Mouse (Mus musculus) adrenal gland, postnatal 4 days (tissue): ENCODE results near the gene Ptgs1. TPM values are rescaled to one million over a fixed set of nuclear protein-coding genes. Genes with fewer than 3 reads are reported as not detected.

Experiments
- DNase-seq, 2 experiments: peaks; one replicate each; pipeline ENCODE4 v3.0.0; 2021 to 2022; ENCODE audit warnings: low spot score in 2 of 2, mixed read lengths in 2 of 2
- total RNA-seq, 2 experiments: library from RNA; stranded (reverse); gene quantifications; 2 replicates each; pipeline ENCODE4 v1.2.3; 2021

Ptgs1 gene
- total RNA-seq, 2 experiments from 2014 or later, result 20.4 to 21.4 TPM

GRCm38 (mm10) chr2:36243892-36244309 is 13.7 kb downstream of the Ptgs1 start:
- no peak for DNase-seq

GRCm38 (mm10) chr2:36244705-36245104 is 14.5 kb downstream of the Ptgs1 start:
- DNase-seq, result no peak

DNA sequence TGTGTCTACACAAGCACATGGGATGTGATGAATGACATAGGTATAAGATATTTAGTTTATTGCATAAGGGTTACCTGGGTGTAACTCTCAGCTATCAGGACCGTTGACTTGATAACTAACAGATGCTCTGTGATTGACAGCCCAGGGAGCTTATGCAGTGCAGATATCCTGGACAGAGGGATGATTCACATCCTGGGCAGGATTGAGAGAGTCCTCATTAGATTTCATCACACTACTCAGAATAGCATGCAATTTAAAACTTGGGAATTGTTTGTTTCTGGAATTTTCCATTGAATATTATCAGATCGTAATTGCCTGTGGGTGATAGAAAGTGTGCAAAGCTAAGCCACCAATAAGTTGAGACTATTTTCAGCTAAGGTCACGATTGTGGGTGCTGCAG is 17.7 kb downstream of the Ptgs1 start:
- no peak for DNase-seq

GRCm38 (mm10) chr2:36251156-36251555 is 20.9 kb downstream of the Ptgs1 start:
- DNase-seq, result no peak

DNA sequence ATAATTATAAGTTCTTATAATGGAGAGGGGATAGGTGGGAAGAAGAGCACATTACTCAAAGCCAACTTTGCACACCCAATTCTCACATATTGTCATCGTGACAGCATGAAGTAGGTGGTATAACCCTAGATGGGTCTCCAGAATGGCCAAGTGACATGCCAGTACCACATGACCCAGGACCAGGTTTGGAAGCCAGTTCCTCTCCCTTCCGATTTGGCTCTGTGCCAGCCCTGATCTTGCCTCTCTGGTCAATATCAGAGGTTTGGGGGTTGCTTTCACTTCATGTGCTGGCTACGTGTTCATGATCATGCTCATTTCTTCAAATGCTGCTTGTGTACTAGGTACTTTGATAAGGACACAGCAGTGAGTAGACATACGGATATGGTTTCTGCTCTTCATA is 22.3 kb downstream of the Ptgs1 start:
- no peak for DNase-seq

- no peak for DNase-seq
Observed at GRCm38 (mm10) chr2:36254445-36254844, 24.2 kb downstream of the Ptgs1 start.

DNA sequence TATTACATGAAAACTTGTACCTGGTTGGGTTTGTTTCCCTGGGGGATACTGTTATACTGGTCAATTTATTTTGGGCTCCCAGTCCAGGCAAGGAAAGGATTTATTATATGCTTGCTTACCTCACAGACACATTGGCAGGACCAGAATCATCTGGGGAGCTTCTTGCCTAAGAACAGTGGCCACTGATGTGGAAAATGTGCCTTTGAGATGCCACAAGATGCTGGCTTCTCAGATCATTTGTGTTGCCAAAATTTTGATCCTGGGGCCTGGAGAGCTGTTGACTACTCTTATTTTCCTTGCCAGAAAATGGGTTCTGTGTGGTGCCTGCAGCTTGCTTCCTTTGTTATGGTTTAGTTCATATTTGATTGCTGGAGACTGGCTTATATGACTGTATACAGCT is 26.7 kb downstream of the Ptgs1 start:
- no peak for DNase-seq

DNA sequence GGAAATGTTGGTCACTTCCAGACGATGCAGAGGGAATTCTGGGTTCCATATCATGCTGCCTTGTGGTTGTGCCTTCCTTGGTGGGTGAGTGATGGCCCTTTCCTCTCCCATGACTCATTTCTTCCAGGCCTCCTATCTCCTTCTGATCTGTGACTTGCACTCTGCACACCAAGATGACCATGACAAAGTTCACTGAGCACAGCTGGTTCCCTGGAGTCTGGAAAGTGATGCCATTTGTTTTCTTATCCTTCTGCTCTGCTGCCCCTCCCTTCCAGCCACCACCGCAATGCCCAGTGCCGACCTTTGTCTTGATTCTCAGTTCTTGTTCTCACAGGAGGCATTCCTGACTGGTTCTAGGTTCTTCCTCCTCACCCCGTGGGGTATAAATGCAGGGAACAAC is 29.2 kb downstream of the Ptgs1 start:
- no peak for DNase-seq

DNA sequence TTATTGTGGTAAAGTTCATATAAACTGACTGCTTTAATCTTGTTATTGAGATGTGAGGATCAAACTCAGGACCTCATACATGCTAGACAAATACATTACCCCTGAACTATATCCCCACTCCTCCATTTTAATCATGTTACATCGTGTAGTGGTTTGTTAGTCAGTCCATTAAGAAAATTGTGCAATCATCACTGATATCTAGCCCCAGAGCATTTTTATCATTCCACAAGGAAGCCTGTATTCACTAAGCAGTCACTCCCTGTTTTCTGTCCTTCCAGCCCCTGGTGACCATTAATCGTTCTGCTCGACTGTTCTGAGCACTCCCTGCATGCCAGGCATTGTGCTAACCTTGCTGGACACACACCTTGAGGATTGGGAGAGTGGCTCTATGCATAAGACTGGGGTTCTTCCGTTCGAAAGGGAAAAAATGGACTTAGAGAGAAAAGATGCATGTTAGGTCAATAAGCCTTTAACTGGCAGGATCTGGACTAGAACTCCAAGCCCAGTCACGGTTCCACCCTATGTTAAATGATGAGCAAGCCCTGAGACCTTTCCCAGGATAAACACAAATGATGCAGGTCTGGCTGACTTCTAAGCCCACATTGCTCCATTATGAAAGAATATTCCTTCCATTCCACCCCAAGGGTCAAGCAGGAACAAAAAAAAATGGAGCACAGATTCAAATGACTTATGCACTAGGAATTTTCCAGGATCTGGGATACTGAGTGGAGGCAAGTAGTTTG is 29.7 kb downstream of the Ptgs1 start:
- no peak for DNase-seq

DNA sequence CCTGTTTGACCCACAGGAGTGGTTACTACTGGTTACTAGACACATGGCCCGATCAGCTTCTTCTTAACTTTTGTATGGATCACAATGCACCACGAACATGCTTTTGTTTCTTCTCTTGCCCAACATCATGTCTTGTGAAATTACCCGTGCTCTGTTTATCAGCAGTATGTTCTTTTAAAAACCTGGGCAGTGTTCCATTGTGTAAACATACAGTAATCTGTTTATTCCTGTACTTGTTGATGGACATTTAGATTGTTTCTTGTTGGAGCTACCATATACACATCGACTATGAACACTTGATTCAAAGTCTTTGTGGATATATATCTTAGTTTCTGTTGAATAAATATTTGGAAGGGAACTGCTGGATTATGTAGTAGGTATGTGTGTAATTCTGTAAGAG is 31.8 kb downstream of the Ptgs1 start:
- DNase-seq, result no peak

DNA sequence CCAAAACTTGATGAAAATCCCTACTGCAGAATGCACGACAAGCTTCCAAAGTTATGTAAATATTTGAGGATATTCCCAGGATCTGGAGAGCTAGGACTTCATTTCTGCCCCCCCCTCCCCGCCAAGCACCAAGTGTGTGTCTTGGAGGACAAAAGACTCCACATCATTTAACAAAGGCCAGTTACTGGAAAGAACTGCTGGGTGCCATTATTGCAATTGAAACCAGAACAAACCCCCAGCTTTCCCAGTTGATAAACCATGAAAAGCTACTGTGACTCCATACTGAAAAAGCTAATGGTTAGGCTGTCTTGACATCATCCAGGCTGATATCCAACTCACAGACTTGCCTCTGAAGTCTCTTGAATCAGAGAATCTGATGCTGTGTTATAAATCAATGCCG is 39.2 kb downstream of the Ptgs1 start:
- DNase-seq, result no peak

DNA sequence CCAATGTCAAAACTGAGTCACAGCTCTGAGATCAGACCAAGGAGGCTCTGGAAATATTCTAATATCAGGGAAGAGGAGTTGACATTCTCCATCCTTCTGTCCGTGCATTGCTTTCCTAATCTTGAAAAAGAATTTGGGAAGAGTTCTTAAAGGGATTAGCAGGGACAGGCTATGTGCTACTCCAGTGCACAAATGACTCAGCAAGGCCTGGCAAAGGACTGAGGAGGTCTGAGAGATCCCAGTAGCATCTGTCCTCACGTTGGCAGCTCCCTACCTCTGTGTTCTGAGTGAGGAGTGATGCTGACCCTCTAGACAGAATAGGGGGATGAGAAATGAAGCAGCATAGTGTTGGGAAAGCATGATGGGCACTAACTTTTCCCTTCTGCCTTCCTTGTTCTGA is 40.0 kb downstream of the Ptgs1 start:
- DNase-seq, result no peak

DNA sequence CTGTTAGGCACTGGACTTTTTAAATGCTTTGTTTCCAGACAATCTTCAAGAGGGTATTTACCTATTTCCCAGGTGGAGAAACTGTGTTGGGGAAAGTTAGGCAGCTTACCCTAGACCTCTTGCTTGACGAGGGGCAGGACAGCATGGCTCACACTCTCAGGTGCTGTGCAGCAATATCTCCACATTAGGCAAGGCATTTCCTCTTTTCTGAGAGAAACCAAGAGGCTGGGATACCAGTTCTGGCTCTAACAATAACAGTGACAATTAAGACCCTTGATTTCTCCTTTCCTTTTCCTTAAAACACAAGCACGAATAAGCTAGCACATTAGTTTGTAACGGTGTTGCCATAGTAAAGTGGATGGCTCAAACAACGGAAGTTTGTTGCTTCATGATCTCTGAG is 40.9 kb downstream of the Ptgs1 start:
- DNase-seq, result no peak

DNA sequence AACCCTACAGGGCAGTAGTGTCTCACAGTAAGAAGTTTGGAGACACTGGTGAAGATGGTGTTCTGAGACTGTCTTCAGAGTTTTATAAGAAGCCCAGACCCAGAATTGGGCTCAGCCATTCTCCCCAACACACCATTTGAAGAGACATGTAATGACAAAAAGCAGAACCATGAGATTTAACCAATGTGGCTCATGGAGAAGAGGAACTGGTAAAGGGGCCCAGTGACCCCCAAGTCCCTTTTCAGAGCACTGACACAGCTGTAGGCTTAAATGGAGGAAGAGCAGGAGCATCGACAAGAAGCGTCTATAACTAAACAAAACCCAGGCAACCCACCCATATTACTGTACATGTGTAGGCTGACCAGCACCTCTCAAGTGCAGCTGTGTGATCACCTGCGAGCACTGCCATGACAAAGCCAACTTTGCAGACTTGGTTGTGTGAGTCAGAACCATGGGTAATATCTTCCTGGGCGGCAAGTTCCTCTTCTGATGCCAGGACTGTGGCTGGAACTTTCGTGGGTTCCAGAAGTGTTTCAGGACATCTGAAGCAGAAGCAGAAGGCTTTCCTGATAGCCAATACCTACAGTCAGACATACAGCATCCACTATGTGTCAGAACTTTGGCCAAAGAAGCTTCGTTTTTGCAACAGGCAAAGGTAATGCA is 42.2 kb downstream of the Ptgs1 start:
- no peak for DNase-seq

DNA sequence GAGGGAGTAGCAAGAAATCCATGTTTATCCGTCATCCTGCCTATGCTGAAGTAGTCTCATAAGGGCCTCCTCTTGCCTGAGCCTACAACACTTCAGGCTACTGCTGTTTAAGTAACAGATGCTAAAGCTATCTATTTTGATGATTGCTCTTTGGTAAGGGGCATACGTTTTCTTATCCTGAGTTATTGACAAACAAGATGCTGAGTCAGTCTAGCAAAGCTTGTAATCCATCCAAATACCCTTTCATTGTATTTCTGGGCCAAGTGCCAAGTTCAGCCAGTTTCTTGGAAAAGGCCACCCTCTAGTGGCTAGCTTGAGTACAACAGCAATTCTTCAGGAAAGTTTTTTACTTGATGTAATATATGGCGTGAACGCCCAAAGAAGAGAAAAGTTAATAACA is 46.2 kb downstream of the Ptgs1 start:
- DNase-seq, result peak in 1 of 2 experiments; percentile 41

DNA sequence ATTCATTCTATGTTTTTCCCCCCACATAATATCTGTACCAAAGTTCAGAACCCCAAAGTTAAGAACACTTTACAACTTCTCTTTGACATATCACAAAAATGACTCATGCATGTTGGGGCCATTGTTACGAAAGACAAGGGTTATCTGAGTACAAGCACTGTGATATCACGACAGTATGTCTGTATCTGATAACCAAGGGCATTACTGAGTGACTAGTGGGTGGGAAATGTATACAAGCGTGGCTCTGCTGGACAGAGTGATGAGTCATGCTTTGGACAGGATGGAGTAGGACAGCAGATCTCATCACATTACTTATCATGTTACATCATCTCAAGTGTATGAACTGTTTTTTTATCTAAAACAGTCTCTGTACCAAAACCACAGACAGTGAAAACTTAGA is 48.5 kb downstream of the Ptgs1 start:
- no peak for DNase-seq

- no peak for DNase-seq
Observed at GRCm38 (mm10) chr2:36281138-36281537, 50.9 kb downstream of the Ptgs1 start.

GRCm38 (mm10) chr2:36282301-36282700 is 52.1 kb downstream of the Ptgs1 start:
- DNase-seq, result no peak

Other genes with a start within 250 kb of the Ptgs1 start
- gene Ndufa8, start 181.0 kb upstream of the Ptgs1 start, total RNA-seq, result 100 to 1,000 TPM; 184 to 196 TPM
- not detected for gene Morn5, start 181.0 kb upstream of the Ptgs1 start, total RNA-seq
- gene Lhx6, start 125.0 kb upstream of the Ptgs1 start, total RNA-seq, result 1 to 10 TPM; 4.6 to 5.9 TPM
- 10 to 100 TPM; 21.1 to 25.3 TPM for gene Mrrf, start 94.0 kb upstream of the Ptgs1 start, total RNA-seq
- 10 to 100 TPM; 36.9 to 37.8 TPM for gene Rbm18, start 93.7 kb upstream of the Ptgs1 start, total RNA-seq
- gene Olfr338, start 143.1 kb downstream of the Ptgs1 start, total RNA-seq, result not detected
- gene Olfr339, start 188.5 kb downstream of the Ptgs1 start, total RNA-seq, result not detected
- not detected for gene Olfr340, start 222.2 kb downstream of the Ptgs1 start, total RNA-seq